Mouse (Mus musculus) intestine, postnatal 0 days (tissue): ENCODE data around the gene Rai14. TPM values are rescaled to one million over a fixed set of nuclear protein-coding genes. Genes with fewer than 3 reads are reported as not detected.

Source experiments
- ATAC-seq: fragments of 200-750 bp; cut with Nextera tagmentation; 2 replicates; pipeline ENCODE4 v1.8.0; 2017; ENCODE audit warnings: mild to moderate bottlenecking, moderate TSS enrichment, moderate library complexity
- H3K27ac ChIP-seq: fragments of 300-500 bp; sonication (generic); 2 replicates; pipeline ENCODE4 v1.5.1; 2014; ENCODE audit warnings: mild to moderate bottlenecking, low read depth, low read length, moderate library complexity
- H3K27me3 ChIP-seq: fragments of 300-500 bp; sonication (generic); replicated peaks from 2 replicates; pipeline ENCODE4 v1.6.1; 2014; ENCODE audit warnings: low read length, mixed read lengths; ENCODE audit not compliant: control insufficient read depth, insufficient read depth
- H3K36me3 ChIP-seq: fragments of 300-500 bp; sonication (generic); 2 replicates; pipeline ENCODE4 v1.6.1; 2014; ENCODE audit warnings: mild to moderate bottlenecking, moderate library complexity; ENCODE audit not compliant: control insufficient read depth, insufficient read depth
- H3K4me1 ChIP-seq: fragments of 300-500 bp; sonication (generic); replicated peaks from 2 replicates; pipeline ENCODE4 v1.6.1; 2014; ENCODE audit warnings: antibody characterized with exemption, low read length, mixed read lengths; ENCODE audit not compliant: control insufficient read depth, insufficient read depth
- H3K4me2 ChIP-seq: fragments of 300-500 bp; sonication (generic); replicated peaks from 2 replicates; pipeline ENCODE4 v1.6.1; 2014; ENCODE audit warnings: low read depth, mild to moderate bottlenecking, moderate library complexity
- H3K4me3 ChIP-seq: fragments of 300-500 bp; sonication (generic); 2 replicates; pipeline ENCODE4 v1.5.1; 2014; ENCODE audit warnings: low read depth, low read length
- H3K9ac ChIP-seq: fragments of 300-500 bp; sonication (generic); 2 replicates; pipeline ENCODE4 v1.6.1; 2014; ENCODE audit warnings: mild to moderate bottlenecking, low read depth, low read length
- H3K9me3 ChIP-seq: fragments of 300-500 bp; sonication (generic); 2 replicates; pipeline ENCODE4 v1.6.1; 2016; ENCODE audit warnings: mixed run types; ENCODE audit not compliant: control insufficient read depth
- CTCF ChIP-seq: sonication (generic); IDR thresholded peaks from 2 replicates; pipeline ENCODE4 v1.5.1; 2016; ENCODE audit warnings: low read depth, mild to moderate bottlenecking, control low read depth, antibody characterized with exemption, moderate library complexity
- WGBS: fragments of 180-500 bp; shearing (Covaris S2); extraction: QIAGEN DNeasy Blood & Tissue Kit; methylation state at CpG from one replicate; pipeline ENCODE4 v1.1.7; 2014; 5-methylcytosine and 5-hydroxymethylcytosine counted together
- polyA plus RNA-seq: library from polyadenylated mRNA; unstranded; fragments of >200 nt; fragmentation: Nextera tagmentation; extraction: Ambion mirVana; gene quantifications from 2 replicates; pipeline ENCODE4 v1.2.1, GENCODE M21; 2015

The Rai14 gene
- polyA plus RNA-seq, 1 experiment from 2014 or later: 6.2 TPM

GRCm38 (mm10) chr15:10628131-10628979 is 86.1 kb downstream of the Rai14 start:
- 74% methylated on average over 16 of the region's 16 CpGs for WGBS
- ATAC-seq: no peak
- no peaks in the 10 kb centered on the region for H3K27me3 ChIP-seq
- H3K4me2 ChIP-seq: no peak overlapping the region
- no peak overlapping the region for H3K4me3 ChIP-seq
- H3K27ac ChIP-seq: no peak overlapping the region
- H3K36me3 ChIP-seq: no peaks in the 10 kb centered on the region
- no peak overlapping the region for H3K9ac ChIP-seq
- no peaks in the 10 kb centered on the region for H3K9me3 ChIP-seq
- 0 out of 2 replicates have a peak, but pooled peaks cover 6% of the 10 kb centered on the region for H3K4me1 ChIP-seq
- no peak for TF ChIP-seq CTCF

GRCm38 (mm10) chr15:10623571-10624227 is 90.7 kb downstream of the Rai14 start:
- no peaks in the 10 kb centered on the region for H3K9me3 ChIP-seq
- WGBS: 34% methylated on average over 10 of the region's 10 CpGs
- H3K4me1 ChIP-seq: 0 out of 2 replicates have a peak, but pooled peaks cover 7% of the 10 kb centered on the region
- TF ChIP-seq CTCF: no peak
- H3K36me3 ChIP-seq: no peaks in the 10 kb centered on the region
- no peak overlapping the region for H3K9ac ChIP-seq
- H3K4me3 ChIP-seq: no peak overlapping the region
- no peak overlapping the region for H3K4me2 ChIP-seq
- H3K27ac ChIP-seq: no peak overlapping the region
- no peak for ATAC-seq
- no peaks in the 10 kb centered on the region for H3K27me3 ChIP-seq

- TF ChIP-seq CTCF: no peak
- H3K27ac ChIP-seq: no peak overlapping the region
- no peaks in the 10 kb centered on the region for H3K9me3 ChIP-seq
- no peaks in the 10 kb centered on the region for H3K36me3 ChIP-seq
- H3K9ac ChIP-seq: no peak overlapping the region
- no peaks in the 10 kb centered on the region for H3K27me3 ChIP-seq
- H3K4me3 ChIP-seq: no peak overlapping the region
- no peak overlapping the region for H3K4me2 ChIP-seq
- 93% methylated on average over 8 of the region's 8 CpGs for WGBS
- 0 out of 2 replicates have a peak, but pooled peaks cover 7% of the 10 kb centered on the region for H3K4me1 ChIP-seq
- no peak for ATAC-seq
Measured at GRCm38 (mm10) chr15:10621194-10621593, 93.2 kb downstream of the Rai14 start.

GRCm38 (mm10) chr15:10619678-10620077 is 94.7 kb downstream of the Rai14 start:
- ATAC-seq: no peak
- Histone ChIP-seq H3K9me3 (no peaks in the 10 kb centered on the region), H3K27me3 (no peaks in the 10 kb centered on the region), H3K4me3 (no peak overlapping the region), H3K4me1 (0 out of 2 replicates have a peak, but pooled peaks cover 7% of the 10 kb centered on the region), H3K9ac (no peak overlapping the region), H3K36me3 (no peaks in the 10 kb centered on the region), H3K27ac (no peak overlapping the region), H3K4me2 (no peak overlapping the region)
- WGBS: 95% methylated on average over 3 of the region's 3 CpGs
- TF ChIP-seq CTCF: no peak

GRCm38 (mm10) chr15:10618276-10618675 is 96.1 kb downstream of the Rai14 start:
- no peak for ATAC-seq
- no peak overlapping the region for H3K4me3 ChIP-seq

GRCm38 (mm10) chr15:10616001-10616400 is 98.4 kb downstream of the Rai14 start:
- WGBS: 65% methylated on average over 6 of the region's 6 CpGs
- no peaks in the 10 kb centered on the region for H3K4me1 ChIP-seq
- TF ChIP-seq CTCF: no peak

More at GRCm38 (mm10) chr15:10618276-10618675, 96.1 kb downstream of the Rai14 start:
- Histone ChIP-seq H3K9me3 (no peaks in the 10 kb centered on the region), H3K27me3 (no peaks in the 10 kb centered on the region), H3K36me3 (no peaks in the 10 kb centered on the region), H3K4me1 (no peaks in the 10 kb centered on the region), H3K4me2 (no peak overlapping the region), H3K27ac (no peak overlapping the region), H3K9ac (no peak overlapping the region)
- 96% methylated on average over 2 of the region's 2 CpGs for WGBS
- TF ChIP-seq CTCF: peak; percentile 52

More at GRCm38 (mm10) chr15:10616001-10616400, 98.4 kb downstream of the Rai14 start:
- Histone ChIP-seq H3K4me2 (no peak overlapping the region), H3K27me3 (no peaks in the 10 kb centered on the region), H3K9ac (no peak overlapping the region), H3K36me3 (no peaks in the 10 kb centered on the region), H3K9me3 (no peaks in the 10 kb centered on the region), H3K27ac (no peak overlapping the region), H3K4me3 (no peak overlapping the region)
- no peak for ATAC-seq
